Mouse (Mus musculus): Measurements from ENCODE around the gene Farp1. TPM values are rescaled to one million over a fixed set of nuclear protein-coding genes. Genes with fewer than 3 reads are reported as not detected.
A peak's percentile ranks its signal among the peaks of the same experiment; 100 is the strongest.

Farp1 gene
- polyA plus RNA-seq, 1 experiment from 2014 or later: 2.3 TPM

- no peak for DNase-seq
- WGBS (ENCODE audit: insufficient replicate concordance): 89% methylated on average over 8 of the region's 8 CpGs
- TF ChIP-seq CTCF (IDR thresholded peaks at IDR 0.05; ENCODE audit: low read depth) (no peak), EP300 (IDR thresholded peaks at IDR 0.05; ENCODE audit: low read depth) (no peak)
- no peak for ATAC-seq
- Histone ChIP-seq H3K27ac (ENCODE audit: low read depth) (no peak overlapping the region), H3K36me3 (replicated peaks; ENCODE audit: insufficient read depth, low read length) (peaks cover 6% of the 10 kb centered on the region; the same call in 1 of the 2 replicates), H3K4me3 (ENCODE audit: low read depth, low read length) (no peak overlapping the region), H3K4me1 (ENCODE audit: insufficient read depth) (no peaks in the 10 kb centered on the region), H3K27me3 (ENCODE audit: insufficient read depth, low read length) (no peaks in the 10 kb centered on the region), H3K4me2 (ENCODE audit: low read depth, low read length) (no peak overlapping the region), H3K9ac (replicated peaks) (no peak overlapping the region), H3K9me3 (ENCODE audit: low read length) (no peaks in the 10 kb centered on the region)
Measured at GRCm38 (mm10) chr14:121267801-121268200, 232.8 kb downstream of the Farp1 start.

GRCm38 (mm10) chr14:121270490-121270889 lies 235.5 kb downstream of the Farp1 start:
- WGBS (ENCODE audit: insufficient replicate concordance): 68% methylated on average over 6 of the region's 6 CpGs
- Histone ChIP-seq H3K4me1 (ENCODE audit: insufficient read depth) (no peaks in the 10 kb centered on the region), H3K36me3 (replicated peaks; ENCODE audit: insufficient read depth, low read length) (peaks cover 6% of the 10 kb centered on the region; the same call in 1 of the 2 replicates), H3K9me3 (ENCODE audit: low read length) (no peaks in the 10 kb centered on the region), H3K4me3 (ENCODE audit: low read depth, low read length) (no peak overlapping the region), H3K27me3 (ENCODE audit: insufficient read depth, low read length) (no peaks in the 10 kb centered on the region), H3K27ac (ENCODE audit: low read depth) (no peak overlapping the region), H3K9ac (replicated peaks) (no peak overlapping the region), H3K4me2 (ENCODE audit: low read depth, low read length) (no peak overlapping the region)
- TF ChIP-seq EP300 (IDR thresholded peaks at IDR 0.05; ENCODE audit: low read depth) (no peak), CTCF (IDR thresholded peaks at IDR 0.05; ENCODE audit: low read depth) (no peak)
- no peak for DNase-seq
- ATAC-seq: no peak

GRCm38 (mm10) chr14:121274985-121275384 lies 240.0 kb downstream of the Farp1 start:
- TF ChIP-seq EP300 (IDR thresholded peaks at IDR 0.05; ENCODE audit: low read depth) (no peak), CTCF (IDR thresholded peaks at IDR 0.05; ENCODE audit: low read depth) (no peak)
- H3K36me3 ChIP-seq (replicated peaks; ENCODE audit: insufficient read depth, low read length): peaks cover 12% of the 10 kb centered on the region
- H3K27ac ChIP-seq (ENCODE audit: low read depth): no peak overlapping the region
- 74% methylated on average over 12 of the region's 12 CpGs for WGBS (ENCODE audit: insufficient replicate concordance)
- H3K4me1 ChIP-seq (ENCODE audit: insufficient read depth): no peaks in the 10 kb centered on the region
- no peak overlapping the region for H3K4me3 ChIP-seq (ENCODE audit: low read depth, low read length)
- H3K9me3 ChIP-seq (ENCODE audit: low read length): no peaks in the 10 kb centered on the region
- no peak overlapping the region for H3K9ac ChIP-seq (replicated peaks)
- H3K27me3 ChIP-seq (ENCODE audit: insufficient read depth, low read length): no peaks in the 10 kb centered on the region
- DNase-seq (no peak), ATAC-seq (no peak)
- H3K4me2 ChIP-seq (ENCODE audit: low read depth, low read length): no peak overlapping the region

- WGBS (ENCODE audit: insufficient replicate concordance): 70% methylated on average over 10 of the region's 10 CpGs
Measured at GRCm38 (mm10) chr14:121276016-121276415, 241.0 kb downstream of the Farp1 start.

DNA sequence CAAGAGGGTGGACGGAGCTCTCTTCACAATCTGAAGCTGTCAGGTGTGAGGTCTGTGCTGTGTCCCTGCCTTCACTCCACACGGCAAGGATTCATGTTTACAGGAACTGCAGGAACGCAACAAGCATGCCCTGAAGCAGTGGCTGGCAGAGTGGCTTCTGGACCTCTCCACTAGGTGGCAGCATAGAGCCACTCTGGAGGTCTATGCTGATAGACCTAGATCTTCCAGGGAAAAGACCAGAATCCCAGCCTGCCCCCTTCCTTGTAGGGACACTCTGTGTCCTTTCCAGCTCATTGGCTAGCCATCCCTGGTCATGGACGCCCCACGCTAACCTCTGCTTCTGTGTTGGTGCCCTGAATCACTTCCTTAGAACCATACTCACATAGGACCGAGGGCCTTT lies 244.1 kb downstream of the Farp1 start:
- 35% methylated on average over 6 of the region's 6 CpGs for WGBS (ENCODE audit: insufficient replicate concordance)
- Histone ChIP-seq H3K9ac (replicated peaks) (no peak overlapping the region), H3K4me1 (ENCODE audit: insufficient read depth) (no peaks in the 10 kb centered on the region), H3K4me3 (ENCODE audit: low read depth, low read length) (no peak overlapping the region), H3K9me3 (ENCODE audit: low read length) (no peaks in the 10 kb centered on the region), H3K36me3 (replicated peaks; ENCODE audit: insufficient read depth, low read length) (peaks cover 32% of the 10 kb centered on the region), H3K27ac (ENCODE audit: low read depth) (no peak overlapping the region), H3K27me3 (ENCODE audit: insufficient read depth, low read length) (no peaks in the 10 kb centered on the region), H3K4me2 (ENCODE audit: low read depth, low read length) (no peak overlapping the region)
- TF ChIP-seq EP300 (IDR thresholded peaks at IDR 0.05; ENCODE audit: low read depth) (no peak), CTCF (IDR thresholded peaks at IDR 0.05; ENCODE audit: low read depth) (peak; percentile 99)
- ATAC-seq (peak; percentile 77), DNase-seq (peak; percentile 86)

More at GRCm38 (mm10) chr14:121276016-121276415, 241.0 kb downstream of the Farp1 start:
- Histone ChIP-seq H3K9me3 (ENCODE audit: low read length) (no peaks in the 10 kb centered on the region), H3K27ac (ENCODE audit: low read depth) (no peak overlapping the region), H3K4me2 (ENCODE audit: low read depth, low read length) (no peak overlapping the region), H3K4me1 (ENCODE audit: insufficient read depth) (no peaks in the 10 kb centered on the region), H3K4me3 (ENCODE audit: low read depth, low read length) (no peak overlapping the region), H3K36me3 (replicated peaks; ENCODE audit: insufficient read depth, low read length) (peaks cover 15% of the 10 kb centered on the region), H3K9ac (replicated peaks) (no peak overlapping the region), H3K27me3 (ENCODE audit: insufficient read depth, low read length) (no peaks in the 10 kb centered on the region)
- no peak for TF ChIP-seq EP300 (IDR thresholded peaks at IDR 0.05; ENCODE audit: low read depth)
- TF ChIP-seq CTCF (IDR thresholded peaks at IDR 0.05; ENCODE audit: low read depth): no peak
- ATAC-seq (no peak), DNase-seq (no peak)

- Histone ChIP-seq H3K4me1 (ENCODE audit: insufficient read depth) (no peaks in the 10 kb centered on the region), H3K4me3 (ENCODE audit: low read depth, low read length) (no peak overlapping the region), H3K36me3 (replicated peaks; ENCODE audit: insufficient read depth, low read length) (peaks cover 43% of the 10 kb centered on the region), H3K9me3 (ENCODE audit: low read length) (no peaks in the 10 kb centered on the region), H3K27ac (ENCODE audit: low read depth) (no peak overlapping the region), H3K27me3 (ENCODE audit: insufficient read depth, low read length) (no peaks in the 10 kb centered on the region), H3K9ac (replicated peaks) (no peak overlapping the region), H3K4me2 (ENCODE audit: low read depth, low read length) (no peak overlapping the region)
- WGBS (ENCODE audit: insufficient replicate concordance): 68% methylated on average over 16 of the region's 16 CpGs
- DNase-seq (no peak), ATAC-seq (no peak)
- TF ChIP-seq EP300 (IDR thresholded peaks at IDR 0.05; ENCODE audit: low read depth) (no peak), CTCF (IDR thresholded peaks at IDR 0.05; ENCODE audit: low read depth) (no peak)
Measured at GRCm38 (mm10) chr14:121280601-121281335, 245.8 kb downstream of the Farp1 start.
